Mouse (Mus musculus): ENCODE results near the gene Pigc.

- TF ChIP-seq POLR2A (IDR thresholded peaks at IDR 0.05; ENCODE audit: control insufficient read depth, extremely low read depth, insufficient read depth, low read length, poor library complexity) (no peak), CTCF (IDR thresholded peaks at IDR 0.05; ENCODE audit: borderline replicate concordance, control insufficient read depth, extremely low read depth, insufficient read depth, low read length, poor library complexity) (no peak)
Observed at GRCm38 (mm10) chr1:162008631-162009067, 39.7 kb downstream of the Pigc start.

Data from thymus, adult 2 months (tissue).